Mouse (Mus musculus) adrenal gland, adult 2 months (tissue): ENCODE results near the gene Clasp1. TPM values are rescaled to one million over a fixed set of nuclear protein-coding genes. Genes with fewer than 3 reads are reported as not detected.

ENCODE experiments used
- DNase-seq: peaks from one replicate; pipeline ENCODE4 v3.0.0; 2021
- long read RNA-seq: library from polyadenylated mRNA; stranded (forward); transcript quantifications from one replicate; pipeline ENCODE4 v2.0.0, GENCODE M21; 2021
- polyA plus RNA-seq: library from polyadenylated mRNA; depleted of rRNA; stranded (reverse); fragments of >200 nt; gene quantifications from 2 replicates; pipeline ENCODE4 v1.2.3, GENCODE M21; 2012; rRNA removed
- total RNA-seq, 2 experiments: library from RNA; stranded (reverse); gene quantifications; 2 replicates each; pipeline ENCODE4 v1.2.3; 2021

The Clasp1 gene
- 10 to 100 TPM; 36.0 to 42.9 TPM for total RNA-seq
- polyA plus RNA-seq, result 13.1 and 14.9 TPM in 2 replicates
- long read RNA-seq, partial matches to known transcripts, result 0 of 1 reads
- long read RNA-seq, other reads (novel, unspliced or antisense), result 1 of 1 reads

- peak; percentile 95 for DNase-seq
These were observed at the start of gene Clasp1 for GRCm38 (mm10) chr1:118388757-118389453. TSS of gene Clasp1 (plus strand) at chr1:118389058.

- DNase-seq, result no peak
These were observed 45.0 kb upstream of the Clasp1 start for GRCm38 (mm10) chr1:118343649-118344435.

DNA sequence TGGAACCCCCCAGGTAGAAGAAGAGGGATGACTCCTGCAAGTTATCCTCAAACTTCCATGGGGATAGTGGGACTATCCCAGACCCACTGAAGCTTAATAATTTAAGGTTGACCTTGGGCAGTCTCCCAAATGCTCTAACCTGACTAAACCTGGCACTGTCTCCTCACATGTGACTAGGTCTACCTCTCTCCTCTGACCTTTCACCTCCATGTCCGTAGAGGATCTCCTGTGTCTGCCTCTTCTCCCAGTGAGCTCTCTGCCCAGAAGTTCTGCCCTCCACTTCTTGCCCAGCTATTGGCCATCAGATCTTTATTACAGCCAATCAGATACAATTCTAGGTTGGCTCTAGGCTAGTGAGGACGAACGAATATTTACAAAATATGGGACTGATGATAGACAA, 38.9 kb upstream of the Clasp1 start:
- DNase-seq, result no peak

DNA sequence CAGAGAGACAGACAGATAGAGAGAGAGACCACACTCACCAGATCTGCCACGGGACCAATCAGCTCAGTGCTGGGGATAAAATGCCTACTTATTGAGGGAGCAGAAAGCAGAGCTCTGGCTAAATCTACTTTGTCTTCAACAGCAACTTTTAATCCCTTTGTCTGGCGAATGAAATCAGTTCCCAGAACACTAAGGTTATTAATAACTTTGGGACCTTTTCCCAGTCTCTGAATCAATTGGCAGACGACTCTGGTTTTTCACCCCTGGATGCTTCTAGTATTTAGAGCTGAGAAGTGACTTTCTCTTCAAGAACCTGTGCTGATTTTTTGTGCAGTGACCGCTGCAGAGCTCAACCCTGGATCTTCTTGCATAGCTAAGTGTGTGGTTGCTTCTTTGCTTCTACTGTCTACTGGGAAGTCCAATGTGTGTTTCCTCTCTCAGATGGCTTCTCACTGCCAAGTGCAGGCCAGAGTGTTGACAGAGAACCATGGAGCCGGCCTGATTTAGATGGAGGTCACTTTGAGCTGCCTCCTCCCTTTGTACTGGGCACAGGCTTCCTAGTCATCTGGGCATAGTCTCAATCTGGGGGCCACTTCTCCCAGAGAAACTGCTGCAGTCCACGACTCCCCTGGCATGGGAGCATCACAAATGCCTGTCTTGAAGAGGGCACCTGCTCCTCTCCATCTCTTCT, 29.6 kb upstream of the Clasp1 start:
- no peak for DNase-seq

DNA sequence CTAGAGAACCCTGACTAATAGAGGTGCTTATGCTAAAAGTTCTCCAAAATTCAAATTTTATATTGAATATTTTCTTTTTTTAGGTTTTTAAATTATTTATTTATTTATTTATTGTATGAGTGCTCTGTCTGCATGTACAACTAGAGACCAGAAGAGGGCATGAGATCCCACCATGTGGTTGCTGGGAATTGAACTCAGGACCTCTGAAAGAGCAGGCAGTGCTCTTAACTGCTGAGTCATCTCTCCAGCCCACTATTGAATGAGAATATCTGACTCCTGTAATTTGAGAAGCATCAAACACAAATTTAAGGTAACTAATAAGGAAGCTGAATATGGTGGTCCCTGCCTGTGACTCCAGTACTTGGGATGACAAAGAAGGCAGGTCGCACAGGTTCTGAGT, 20.9 kb upstream of the Clasp1 start:
- no peak for DNase-seq

- peak; percentile 74 for DNase-seq
These were observed 20.0 kb upstream of the Clasp1 start for GRCm38 (mm10) chr1:118368721-118369461.

GRCm38 (mm10) chr1:118377784-118378183, 11.1 kb upstream of the Clasp1 start:
- no peak for DNase-seq

GRCm38 (mm10) chr1:118380105-118380786, 8.6 kb upstream of the Clasp1 start:
- DNase-seq, result no peak

- DNase-seq, result peak; percentile 81
These were observed 616 bp upstream of the Clasp1 start for GRCm38 (mm10) chr1:118388127-118388756.

DNA sequence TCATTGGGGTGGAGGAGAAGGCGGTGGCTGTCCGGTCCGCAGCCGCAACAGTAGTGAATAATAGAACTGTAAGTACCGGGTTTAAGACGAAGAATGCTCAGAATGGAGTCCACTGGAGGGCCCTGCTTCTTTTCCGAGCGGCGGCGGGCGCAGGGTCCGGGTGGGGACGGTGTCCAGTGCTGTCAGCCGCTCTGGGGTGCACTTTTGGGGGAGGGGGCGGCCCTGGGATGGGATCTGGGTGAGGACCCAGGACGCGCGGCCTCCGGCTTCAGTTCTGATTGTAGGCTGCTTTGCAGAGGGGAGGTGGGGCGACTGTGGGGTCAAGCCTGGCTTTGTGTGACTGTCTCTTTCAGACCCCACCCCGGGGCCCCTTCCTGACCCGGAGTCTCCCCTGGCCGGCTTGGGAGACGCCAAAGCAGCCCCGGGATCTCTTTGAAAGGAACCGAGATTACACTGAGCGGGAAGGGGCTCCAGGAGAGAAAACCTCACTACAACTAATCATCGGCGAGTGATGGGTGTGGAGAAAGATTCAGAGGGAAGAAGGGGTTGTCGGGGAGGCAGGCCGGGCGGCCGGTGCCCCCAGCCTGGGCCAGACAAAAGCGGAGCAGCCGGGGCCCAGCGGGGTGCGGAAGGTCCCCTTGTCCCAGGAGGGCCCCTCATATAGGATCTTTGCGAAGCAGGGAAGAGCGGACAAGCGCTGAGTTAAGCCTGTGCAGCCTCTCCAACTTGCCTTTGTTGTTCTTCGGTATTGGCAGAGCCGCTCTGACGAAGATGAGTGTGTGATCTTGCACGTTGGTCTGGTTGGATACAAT, 802 bp downstream of the Clasp1 start:
- peak; percentile 60 for DNase-seq

DNA sequence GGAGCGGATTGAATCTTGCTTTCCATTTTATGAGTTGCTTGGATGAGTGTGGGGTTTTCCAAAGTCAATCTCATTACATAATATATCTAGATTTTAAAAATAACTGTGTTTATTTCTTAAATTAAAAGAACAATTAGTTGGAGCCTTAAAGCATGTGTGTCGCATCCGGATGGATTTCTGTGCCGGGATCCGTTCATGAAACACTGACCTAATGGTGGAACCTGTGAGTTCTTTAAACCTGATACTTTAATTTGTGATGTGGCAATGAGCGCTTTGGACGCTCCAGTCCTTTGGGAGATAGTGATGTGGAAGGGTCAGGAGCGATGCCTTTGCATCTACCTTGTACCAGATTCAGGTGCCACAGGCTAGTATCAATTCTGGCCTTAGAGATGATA, 1.4 kb downstream of the Clasp1 start:
- no peak for DNase-seq

GRCm38 (mm10) chr1:118390871-118391387, 2.1 kb downstream of the Clasp1 start:
- DNase-seq, result no peak

DNA sequence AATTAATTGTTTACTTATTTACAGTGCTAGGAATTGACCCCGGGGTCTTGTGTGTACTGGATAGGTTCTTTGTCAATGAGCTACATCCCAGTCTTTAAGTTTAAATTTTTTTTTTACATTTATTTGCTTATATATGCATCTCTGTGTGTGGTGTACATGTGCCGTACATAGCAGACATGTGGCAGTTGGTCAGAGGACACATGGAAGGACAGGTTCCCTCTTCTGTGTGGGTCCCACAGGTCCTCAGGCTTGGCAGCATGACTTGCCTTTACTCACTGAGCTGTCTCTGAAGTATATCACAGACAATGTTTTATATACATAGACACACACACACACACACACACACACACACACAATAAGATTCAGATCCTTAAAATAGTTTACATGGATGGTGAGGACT, 3.4 kb downstream of the Clasp1 start:
- no peak for DNase-seq

DNA sequence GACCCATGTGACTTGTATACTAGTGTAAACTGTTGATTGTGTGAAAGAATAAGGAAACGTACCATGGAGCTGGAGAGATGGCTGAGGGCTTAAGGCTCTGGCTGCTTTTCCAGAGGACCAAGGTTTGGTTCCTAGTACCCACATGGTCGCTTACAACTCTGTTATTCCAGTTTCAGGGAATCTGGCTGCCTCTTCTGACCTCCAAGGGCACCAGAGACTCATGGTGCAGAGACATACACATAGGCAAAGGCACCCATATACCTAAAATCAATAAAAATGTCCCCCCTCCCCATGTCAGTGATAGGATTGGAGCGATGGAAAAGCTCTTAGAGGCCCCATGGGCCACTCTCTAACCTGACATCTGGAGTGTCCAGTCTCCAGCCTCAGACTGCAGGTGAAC, 5.1 kb downstream of the Clasp1 start:
- DNase-seq, result no peak

DNA sequence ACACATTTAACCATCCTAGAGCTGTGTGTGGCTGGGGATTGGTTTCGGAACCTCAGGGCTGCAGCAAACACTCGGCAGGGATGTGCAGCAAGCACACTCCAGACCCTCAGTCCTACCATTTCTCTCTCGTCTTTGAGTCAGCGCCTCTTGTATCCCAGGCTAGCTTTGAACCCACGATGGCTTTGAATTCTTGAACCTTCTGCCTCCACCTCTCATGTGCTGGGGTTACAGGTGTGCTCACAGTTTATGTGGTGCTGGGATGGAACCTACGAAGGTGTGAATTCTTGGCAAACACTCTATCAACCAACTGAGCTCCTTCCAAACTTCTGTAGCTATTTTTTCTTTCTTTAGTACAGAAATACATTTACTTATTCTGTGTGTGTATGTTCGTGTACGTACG, 9.0 kb downstream of the Clasp1 start:
- DNase-seq, result no peak

GRCm38 (mm10) chr1:118398567-118398966, 9.7 kb downstream of the Clasp1 start:
- no peak for DNase-seq

DNA sequence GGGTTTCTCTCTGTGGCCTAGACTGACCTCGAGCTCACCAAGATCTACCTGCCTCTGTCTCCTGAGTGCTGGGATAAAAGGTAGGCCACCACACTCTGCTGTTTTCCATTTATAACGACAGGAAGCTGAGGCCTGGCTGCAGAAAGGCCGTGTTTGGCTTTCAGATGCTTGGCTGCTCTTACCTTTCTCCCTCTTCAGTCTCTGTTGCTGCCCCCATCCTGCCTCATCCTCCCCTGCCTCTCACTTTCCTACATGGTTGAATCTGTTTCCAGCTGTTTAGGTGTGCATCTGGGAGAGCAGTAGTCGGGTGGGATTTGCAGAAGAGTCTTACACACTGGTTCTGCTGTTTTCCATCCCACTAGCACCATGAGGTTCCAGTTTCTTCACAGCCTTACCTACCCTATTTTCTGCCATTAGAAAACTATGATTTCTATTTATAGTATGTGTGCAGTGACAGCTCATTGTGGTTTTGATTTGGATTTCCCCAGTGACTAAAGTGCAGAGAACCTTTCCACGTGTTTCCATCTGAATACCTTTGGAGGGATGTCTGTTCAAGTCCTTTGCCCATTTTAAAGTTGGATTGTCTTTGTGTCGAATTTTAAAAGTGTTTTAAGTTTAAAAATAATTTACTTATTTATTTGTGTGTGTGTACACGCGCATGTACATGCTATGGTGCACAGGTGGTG, 10.9 kb downstream of the Clasp1 start:
- DNase-seq, result no peak

- DNase-seq, result no peak
These were observed 13.1 kb downstream of the Clasp1 start for GRCm38 (mm10) chr1:118401991-118402390.

- DNase-seq, result no peak
These were observed 13.7 kb downstream of the Clasp1 start for GRCm38 (mm10) chr1:118402556-118402955.
